In genomic region chr9:37567892-37568604, GRCm38 (mm10) we compare ENCODE assay signal across 10 mouse cellular contexts. TPM values are rescaled to one million over a fixed set of nuclear protein-coding genes. Genes with fewer than 3 reads are reported as not detected.
A peak's percentile ranks its signal among the peaks of the same experiment; 100 is the strongest.
DNase-seq lines count a peak whose midpoint lies in the region; ATAC-seq and TF ChIP-seq lines count a peak whose summit lies in the region.
"Had no signal": no experiment of that assay in that cellular context is flagged by ENCODE, and none has a peak within 500 bp of the region (broad histone marks: within the 10 kb centered on the region; RNA-seq: fewer than 3 reads in every experiment).

No protein-coding gene starts in this region.

- no peak overlapping the region for H3K27ac ChIP-seq in embryonic facial prominence, embryonic 13.5 days
- no peak overlapping the region for H3K27ac ChIP-seq in embryonic facial prominence, embryonic 10.5 days (replicated peaks)
- H3K27ac ChIP-seq in left cerebral cortex, adult 2 months, result peak overlapping the region; percentile 86
- H3K27ac ChIP-seq in neural tube, embryonic 13.5 days (replicated peaks), result no peak overlapping the region

- H3K9ac ChIP-seq in embryonic facial prominence, embryonic 13.5 days, result no peak overlapping the region
- H3K9ac ChIP-seq in neural tube, embryonic 13.5 days, result no peak overlapping the region; the same call in 1 of the 2 replicates

- DNase-seq in embryonic facial prominence, embryonic 10.5 days (ENCODE audit: low spot score), result no peak
- peak; percentile 9 for DNase-seq in adipocyte (ENCODE audit: low spot score)
- DNase-seq in heart, postnatal 14 days, result peak; percentile 40 to 51
- DNase-seq in left cerebral cortex, adult 2 months (ENCODE audit: extremely low spot score in 1 of 2, low spot score in 2 of 2), result peak; percentile 52 to 71
- DNase-seq in yolk sac, embryonic 10.5 days (ENCODE audit: low spot score), result no peak
- no peak for DNase-seq in urinary bladder, postnatal 10 days (ENCODE audit: low spot score)

- H3K4me2 ChIP-seq in embryonic facial prominence, embryonic 13.5 days, result 0 out of 2 replicates have a peak overlapping the region, but pooled peaks have one; percentile 16
- peak overlapping the region; percentile 30 for H3K4me2 ChIP-seq in neural tube, embryonic 13.5 days

- no peak for TF ChIP-seq CTCF in left cerebral cortex, adult 2 months (IDR thresholded peaks at IDR 0.05)

- H3K27me3 ChIP-seq in embryonic facial prominence, embryonic 13.5 days, result 0 out of 2 replicates have a peak, but pooled peaks cover 2% of the 10 kb centered on the region
- 0 out of 2 replicates have a peak, but pooled peaks cover 11% of the 10 kb centered on the region for H3K27me3 ChIP-seq in embryonic facial prominence, embryonic 10.5 days (replicated peaks; ENCODE audit: low read depth, poor library complexity, severe bottlenecking)
- H3K27me3 ChIP-seq in neural tube, embryonic 13.5 days, result no peaks in the 10 kb centered on the region

- no peaks in the 10 kb centered on the region for H3K36me3 ChIP-seq in embryonic facial prominence, embryonic 13.5 days
- no peaks in the 10 kb centered on the region for H3K36me3 ChIP-seq in embryonic facial prominence, embryonic 10.5 days (replicated peaks)
- no peaks in the 10 kb centered on the region for H3K36me3 ChIP-seq in neural tube, embryonic 13.5 days

- no peak for ATAC-seq in embryonic facial prominence, embryonic 13.5 days (ENCODE audit: insufficient number of reproducible peaks, insufficient read depth, low FRiP score, low TSS enrichment, low read depth)
- ATAC-seq in neural tube, embryonic 13.5 days (ENCODE audit: low read depth), result peak; percentile 40; the same call in 1 of the 2 replicates

- intact Hi-C loops in heart, postnatal 14 days (cut with DNase I), result loop anchor here (5.0 kb wide), 1 partner anchor 44 kb away; the partner anchor contains the start of gene Spa17
- intact Hi-C loops in left cerebral cortex, adult 2 months (cut with DNase I), result loop anchor here (1.0 to 5.0 kb wide), 4 partner anchors 12 to 364 kb away; no protein-coding TSS in a partner anchor

- H3K4me3 ChIP-seq in embryonic facial prominence, embryonic 13.5 days, result no peak overlapping the region
- no peak overlapping the region for H3K4me3 ChIP-seq in embryonic facial prominence, embryonic 10.5 days
- no peak overlapping the region for H3K4me3 ChIP-seq in left cerebral cortex, adult 2 months
- no peak overlapping the region for H3K4me3 ChIP-seq in neural tube, embryonic 13.5 days
- H3K4me3 ChIP-seq: myocyte had no signal

- H3K9me3 ChIP-seq in embryonic facial prominence, embryonic 13.5 days, result no peaks in the 10 kb centered on the region
- no peaks in the 10 kb centered on the region for H3K9me3 ChIP-seq in embryonic facial prominence, embryonic 10.5 days
- H3K9me3 ChIP-seq in neural tube, embryonic 13.5 days, result no peaks in the 10 kb centered on the region

- WGBS in embryonic facial prominence, embryonic 13.5 days, result 32% methylated on average over 15 of the region's 15 CpGs
- WGBS in embryonic facial prominence, embryonic 10.5 days, result 46% methylated on average over 15 of the region's 15 CpGs
- 27% methylated on average over 15 of the region's 15 CpGs for WGBS in neural tube, embryonic 13.5 days

- peaks cover 13% of the 10 kb centered on the region for H3K4me1 ChIP-seq in embryonic facial prominence, embryonic 13.5 days
- peaks cover 15% of the 10 kb centered on the region for H3K4me1 ChIP-seq in embryonic facial prominence, embryonic 10.5 days
- peaks cover 14% of the 10 kb centered on the region for H3K4me1 ChIP-seq in neural tube, embryonic 13.5 days (replicated peaks)

RNA-seq across cellular contexts. Expression of gene Siae, which starts 12.6 kb away (rescaled TPM):
- 9.5 and 10.0 TPM in 2 replicates for polyA plus RNA-seq in embryonic facial prominence, embryonic 13.5 days (2015; fragmentation: Nextera tagmentation; extraction: Ambion mirVana)
- 3.7 and 4.8 TPM in 2 replicates for polyA plus RNA-seq in embryonic facial prominence, embryonic 10.5 days (2016; fragmentation: Nextera tagmentation; extraction: Ambion mirVana)
- 1 to 10 TPM; 7.8 to 9.1 TPM for total RNA-seq in heart, postnatal 14 days (2021)
- 10 to 100 TPM; 17.1 to 18.8 TPM for total RNA-seq in left cerebral cortex, adult 2 months (2021)
- polyA plus RNA-seq in neural tube, embryonic 13.5 days (2015; fragmentation: Nextera tagmentation; extraction: Ambion mirVana), result 8.9 and 13.7 TPM in 2 replicates

RNA-seq across cellular contexts. Expression of gene Nrgn, which starts 15.3 kb away (rescaled TPM):
- polyA plus RNA-seq in embryonic facial prominence, embryonic 13.5 days (2015; fragmentation: Nextera tagmentation; extraction: Ambion mirVana), result 8.6 and 10.3 TPM in 2 replicates
- polyA plus RNA-seq in embryonic facial prominence, embryonic 10.5 days (2016; fragmentation: Nextera tagmentation; extraction: Ambion mirVana), result 0.48 and 1.0 TPM in 2 replicates
- 1 to 10 TPM; 2.4 to 3.9 TPM for total RNA-seq in heart, postnatal 14 days (2021)
- 1,000 to 10,000 TPM; 1,927 to 1,950 TPM for total RNA-seq in left cerebral cortex, adult 2 months (2021)
- 10.0 and 11.3 TPM in 2 replicates for polyA plus RNA-seq in neural tube, embryonic 13.5 days (2015; fragmentation: Nextera tagmentation; extraction: Ambion mirVana)

RNA-seq across cellular contexts. Expression of gene Vsig2, which starts 29.0 kb away (rescaled TPM):
- polyA plus RNA-seq in embryonic facial prominence, embryonic 13.5 days (2015; fragmentation: Nextera tagmentation; extraction: Ambion mirVana), result 1.5 and 1.6 TPM in 2 replicates
- polyA plus RNA-seq in embryonic facial prominence, embryonic 10.5 days (2016; fragmentation: Nextera tagmentation; extraction: Ambion mirVana), result 0.59 and 0.78 TPM in 2 replicates
- 10 to 100 TPM in 1 of 2 experiments, 1 to 10 TPM in 1; 7.9 to 11.3 TPM for total RNA-seq in heart, postnatal 14 days (2021)
- total RNA-seq in left cerebral cortex, adult 2 months (2021), result 1 to 10 TPM; 4.1 to 4.5 TPM
- 1.1 and 2.1 TPM in 2 replicates for polyA plus RNA-seq in neural tube, embryonic 13.5 days (2015; fragmentation: Nextera tagmentation; extraction: Ambion mirVana)
- polyA plus RNA-seq: embryonic facial prominence, embryonic 11.5 days; myocyte had no signal

RNA-seq across cellular contexts. Expression of gene Esam, which starts 40.2 kb away (rescaled TPM):
- polyA plus RNA-seq in embryonic facial prominence, embryonic 13.5 days (2015; fragmentation: Nextera tagmentation; extraction: Ambion mirVana), result 39.5 and 41.7 TPM in 2 replicates
- 27.0 and 27.5 TPM in 2 replicates for polyA plus RNA-seq in embryonic facial prominence, embryonic 10.5 days (2016; fragmentation: Nextera tagmentation; extraction: Ambion mirVana)
- total RNA-seq in heart, postnatal 14 days (2021), result 100 to 1,000 TPM; 112 to 121 TPM
- 10 to 100 TPM; 19.6 to 22.5 TPM for total RNA-seq in left cerebral cortex, adult 2 months (2021)
- polyA plus RNA-seq in neural tube, embryonic 13.5 days (2015; fragmentation: Nextera tagmentation; extraction: Ambion mirVana), result 41.5 and 42.5 TPM in 2 replicates

RNA-seq across cellular contexts. Expression of gene Spa17, which starts 45.5 kb away (rescaled TPM):
- polyA plus RNA-seq in embryonic facial prominence, embryonic 13.5 days (2015; fragmentation: Nextera tagmentation; extraction: Ambion mirVana), result 6.5 and 10.2 TPM in 2 replicates
- 8.0 and 9.2 TPM in 2 replicates for polyA plus RNA-seq in embryonic facial prominence, embryonic 10.5 days (2016; fragmentation: Nextera tagmentation; extraction: Ambion mirVana)
- 1 to 10 TPM; 2.1 to 2.9 TPM for total RNA-seq in heart, postnatal 14 days (2021)
- total RNA-seq in left cerebral cortex, adult 2 months (2021), result 1 to 10 TPM; 1.7 to 2.1 TPM
- polyA plus RNA-seq in neural tube, embryonic 13.5 days (2015; fragmentation: Nextera tagmentation; extraction: Ambion mirVana), result 10.9 and 12.1 TPM in 2 replicates

Comparison
In these comparisons a context has a peak if more than half of its experiments do, and no peak if none do; other contexts are left out.
1. DNase-seq: peak in adipocyte (single experiment), heart, postnatal 14 days (2 of 2) and left cerebral cortex, adult 2 months (2 of 2); none in embryonic facial prominence, embryonic 10.5 days (single experiment), yolk sac, embryonic 10.5 days (single experiment) and urinary bladder, postnatal 10 days (single experiment).